Mouse (Mus musculus) kidney, postnatal 4 days (tissue): ENCODE data around the gene Cabp2.
"Not testable (repeated sequence)": the region's sequence is repeated elsewhere in the genome, so short reads cannot be mapped to it uniquely, and the experiment has no call there.

Experiments used
- DNase-seq, 2 experiments: peaks; one replicate each; pipeline ENCODE4 v3.0.0; 2021; ENCODE audit warnings: mixed read lengths in 2 of 2

Gene Cabp2

DNA sequence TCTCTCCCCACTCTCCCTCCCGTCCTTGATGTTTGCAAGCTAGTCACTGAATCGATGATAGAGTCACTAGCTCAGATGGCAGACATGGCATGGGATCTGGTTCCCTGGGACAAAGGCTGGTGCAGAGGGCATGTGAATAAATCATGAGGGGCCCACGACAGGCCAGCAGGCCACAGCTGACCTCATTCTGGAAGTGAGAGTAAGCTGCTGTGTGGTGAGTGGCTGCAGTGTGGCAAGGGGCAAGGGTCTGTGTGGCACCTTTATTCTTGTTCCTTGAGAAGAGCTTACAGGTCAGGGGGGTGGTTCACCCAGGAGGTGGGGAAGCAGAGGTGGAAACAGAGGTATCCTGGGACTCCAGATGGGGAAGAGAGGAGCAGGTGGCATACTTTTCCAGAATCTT lies at the start of gene Cabp2:
Cabp2 (plus strand) TSS at position 185 of the 400 bp plus-strand sequence.
- no peak for DNase-seq

GRCm38 (mm10) chr19:4032668-4033067 lies 48.7 kb upstream of the Cabp2 start:
- DNase-seq = no peak

- DNase-seq = no peak
Observed at GRCm38 (mm10) chr19:4033298-4033697, 48.1 kb upstream of the Cabp2 start.

GRCm38 (mm10) chr19:4033742-4034141 lies 47.6 kb upstream of the Cabp2 start:
- no peak for DNase-seq

DNA sequence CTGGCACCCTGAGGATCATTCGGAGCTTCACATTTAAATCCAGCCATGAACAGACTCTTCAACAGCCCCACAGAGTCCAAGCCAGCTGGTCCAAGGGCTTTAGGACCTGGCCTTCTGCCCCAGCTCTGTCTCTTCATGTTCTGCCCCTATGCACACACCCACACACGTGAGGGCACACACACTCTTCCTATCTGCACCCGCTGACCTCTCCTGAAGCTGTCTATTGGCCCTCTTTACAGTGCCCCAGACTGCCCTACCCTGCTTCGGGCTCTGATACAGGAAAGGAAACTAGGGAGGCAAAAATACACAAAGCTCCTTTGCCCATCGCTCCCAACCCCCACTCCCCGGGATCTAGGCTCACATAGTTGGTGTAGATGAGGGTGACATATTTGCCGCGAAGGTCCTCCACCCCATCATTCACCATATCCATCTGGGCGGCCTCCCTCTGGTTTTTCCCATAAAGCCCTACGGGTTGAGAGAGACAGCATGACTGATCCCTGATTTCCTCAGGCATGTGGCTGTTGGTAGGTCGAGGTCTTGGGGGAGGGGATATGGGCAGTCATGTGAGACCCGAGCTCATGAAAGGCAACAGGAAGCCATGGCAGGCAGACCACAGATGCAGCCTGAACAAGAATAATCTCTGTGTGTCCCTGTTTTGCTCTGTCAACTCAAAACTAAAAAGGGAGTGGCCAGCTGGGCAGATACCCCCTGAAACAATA lies 44.9 kb upstream of the Cabp2 start:
- DNase-seq = no peak

DNA sequence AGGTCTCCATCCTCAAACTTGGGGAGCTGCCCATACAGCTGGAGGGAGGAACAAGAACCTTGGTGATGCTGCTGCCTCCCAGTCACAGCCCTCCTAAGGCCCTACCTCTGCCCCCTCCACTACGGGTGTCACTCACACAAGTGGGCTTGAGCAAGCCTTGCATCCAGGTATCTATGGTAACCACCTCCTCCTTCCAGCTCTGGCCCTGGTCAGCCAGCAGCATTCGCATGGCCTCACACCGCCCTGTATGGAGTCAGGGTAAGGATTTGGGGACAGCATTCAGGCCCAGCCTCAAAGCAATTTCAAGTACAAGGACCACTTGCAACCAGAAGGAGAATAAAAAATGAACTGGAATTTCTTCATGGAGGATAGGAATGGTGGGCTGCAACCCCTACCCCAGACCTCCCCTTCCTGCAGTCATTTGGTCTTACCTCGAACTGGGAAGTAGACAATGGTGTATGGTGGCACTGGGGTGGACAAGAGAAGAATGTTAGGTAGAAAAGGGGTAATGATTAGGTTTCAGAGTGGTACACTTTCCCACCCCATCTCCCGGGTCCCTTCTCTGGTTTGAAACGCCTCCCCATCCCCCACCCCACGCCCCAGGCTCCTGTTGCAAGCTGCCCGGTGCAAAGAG lies 44.1 kb upstream of the Cabp2 start:
- DNase-seq = not testable (repeated sequence)

- peak; percentile 91 to 93 for DNase-seq
Observed at GRCm38 (mm10) chr19:4037788-4038232, 43.6 kb upstream of the Cabp2 start, which contains the start of gene Gstp1. Gstp1 (minus strand) TSS chr19:4037985.

DNA sequence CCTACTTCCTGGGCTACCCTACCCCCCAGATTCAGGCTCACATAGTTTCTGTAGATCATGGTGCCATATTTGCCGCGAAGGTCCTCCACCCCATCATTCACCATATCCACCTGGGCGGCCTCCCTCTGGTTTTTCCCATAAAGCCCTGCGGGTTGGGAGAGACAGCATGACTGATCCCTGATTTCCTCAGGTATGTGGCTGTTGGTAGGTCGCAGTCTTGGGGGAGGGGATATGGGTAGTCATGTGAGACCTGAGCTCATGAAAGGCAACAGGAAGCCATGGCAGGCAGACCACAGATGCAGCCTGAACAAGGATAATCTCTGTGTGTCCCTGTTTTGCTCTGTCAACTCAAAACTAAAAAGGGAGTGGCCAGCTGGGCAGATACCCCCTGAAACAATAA lies 40.4 kb upstream of the Cabp2 start:
- DNase-seq = not testable (repeated sequence)

DNA sequence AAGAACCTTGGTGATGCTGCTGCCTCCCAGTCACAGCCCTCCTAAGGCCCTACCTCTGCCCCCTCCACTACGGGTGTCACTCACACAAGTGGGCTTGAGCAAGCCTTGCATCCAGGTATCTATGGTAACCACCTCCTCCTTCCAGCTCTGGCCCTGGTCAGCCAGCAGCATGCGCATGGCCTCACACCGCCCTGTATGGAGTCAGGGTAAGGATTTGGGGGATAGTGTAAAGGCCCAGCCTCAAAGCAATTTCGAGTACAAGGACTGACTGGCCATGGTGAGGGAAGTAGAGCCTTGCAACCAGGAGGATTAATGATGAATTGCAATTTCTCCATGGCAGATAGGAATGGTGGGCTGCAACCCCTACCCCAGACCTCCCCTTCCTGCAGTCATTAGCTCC lies 39.9 kb upstream of the Cabp2 start:
- DNase-seq = not testable (repeated sequence)

GRCm38 (mm10) chr19:4042124-4042523 lies 39.3 kb upstream of the Cabp2 start:
- DNase-seq = peak; percentile 31 to 59

- not testable (repeated sequence) for DNase-seq
Observed at GRCm38 (mm10) chr19:4044109-4044508, 37.3 kb upstream of the Cabp2 start.

GRCm38 (mm10) chr19:4045966-4046865 lies 35.2 kb upstream of the Cabp2 start, which contains the start of gene Gstp2:
Gstp2 (minus strand) TSS chr19:4046023.
- DNase-seq = peak; percentile 79 to 86

DNA sequence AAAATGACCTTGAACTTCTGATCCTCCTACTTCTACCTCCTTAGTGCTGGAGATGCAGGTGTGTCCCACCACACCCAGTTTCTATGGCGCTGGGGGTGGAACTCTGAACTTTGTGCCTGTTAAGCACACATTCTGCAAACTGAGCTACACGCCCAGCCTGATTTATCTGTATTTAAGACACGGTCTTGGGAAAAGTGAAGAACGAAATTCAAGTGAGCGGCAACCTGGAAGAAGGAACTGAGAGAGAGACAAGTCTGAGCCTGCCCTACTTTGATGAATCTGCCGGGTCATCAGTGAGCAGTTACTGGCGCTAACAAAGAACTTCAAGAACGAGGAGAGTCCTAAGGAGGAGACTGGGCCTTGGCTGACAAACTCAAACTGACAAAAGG lies 34.5 kb upstream of the Cabp2 start:
- no peak for DNase-seq

DNA sequence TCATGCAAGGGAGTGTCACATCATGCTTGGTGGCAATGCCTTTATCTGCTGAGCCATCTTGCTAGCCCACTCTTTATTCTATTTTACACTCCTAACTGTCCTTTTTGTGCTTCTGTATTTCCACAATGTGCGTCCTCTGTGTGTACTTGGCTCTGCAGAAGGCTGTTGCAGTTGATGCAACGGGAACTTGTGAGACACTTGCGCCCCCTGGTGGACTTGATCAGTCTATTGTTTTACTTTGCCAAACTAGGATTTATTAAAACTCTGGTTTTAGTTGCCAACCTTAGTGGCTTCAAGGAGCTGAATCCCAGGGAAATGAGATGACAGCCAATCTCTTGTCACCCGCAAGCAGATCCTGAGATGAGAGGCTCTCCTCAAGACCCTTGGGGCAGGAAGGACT lies 33.5 kb upstream of the Cabp2 start:
- peak; percentile 92 for DNase-seq

- DNase-seq = not testable (repeated sequence)
Observed at GRCm38 (mm10) chr19:4049069-4049468, 32.3 kb upstream of the Cabp2 start.

- no peak for DNase-seq
Observed at GRCm38 (mm10) chr19:4051016-4051415, 30.4 kb upstream of the Cabp2 start.

DNA sequence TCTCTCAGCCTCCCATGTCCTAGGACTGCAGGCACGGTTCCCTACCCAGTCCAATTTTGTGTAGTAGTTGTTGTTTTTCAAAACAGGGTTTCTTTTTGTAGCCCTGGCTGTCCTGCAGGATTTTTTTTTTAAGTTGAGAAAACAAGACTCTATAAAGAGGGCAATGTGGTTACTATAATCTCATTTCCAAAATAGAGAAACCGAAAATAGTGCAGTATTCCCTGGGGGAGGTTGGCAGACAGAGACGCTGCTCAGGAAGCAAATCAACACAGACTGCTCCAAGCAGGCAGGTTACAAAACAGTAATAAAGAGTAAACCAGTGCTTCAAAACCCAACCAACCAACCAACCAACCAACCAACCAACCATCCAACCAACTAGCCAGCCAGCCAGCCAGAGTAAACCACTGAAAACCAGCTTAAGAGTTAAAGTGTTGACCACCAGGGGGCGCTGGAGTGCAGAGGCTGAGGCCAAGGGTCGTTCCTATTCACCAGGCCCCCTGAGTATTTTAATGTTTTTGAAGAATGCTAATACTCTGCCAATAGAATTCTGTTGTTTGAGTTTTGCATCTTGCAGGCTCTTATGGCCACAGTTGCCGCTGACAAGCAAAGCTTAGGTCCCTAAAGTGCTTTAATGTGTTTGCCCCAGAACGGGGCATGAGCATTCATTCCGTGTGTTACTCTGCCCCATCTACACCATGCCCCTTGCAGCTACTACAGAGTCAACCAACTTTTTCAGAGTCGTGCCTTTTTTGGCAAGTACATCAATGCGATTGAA lies 29.4 kb upstream of the Cabp2 start:
- peak; percentile 88 for DNase-seq

GRCm38 (mm10) chr19:4052516-4053030 lies 28.8 kb upstream of the Cabp2 start:
- no peak for DNase-seq

DNA sequence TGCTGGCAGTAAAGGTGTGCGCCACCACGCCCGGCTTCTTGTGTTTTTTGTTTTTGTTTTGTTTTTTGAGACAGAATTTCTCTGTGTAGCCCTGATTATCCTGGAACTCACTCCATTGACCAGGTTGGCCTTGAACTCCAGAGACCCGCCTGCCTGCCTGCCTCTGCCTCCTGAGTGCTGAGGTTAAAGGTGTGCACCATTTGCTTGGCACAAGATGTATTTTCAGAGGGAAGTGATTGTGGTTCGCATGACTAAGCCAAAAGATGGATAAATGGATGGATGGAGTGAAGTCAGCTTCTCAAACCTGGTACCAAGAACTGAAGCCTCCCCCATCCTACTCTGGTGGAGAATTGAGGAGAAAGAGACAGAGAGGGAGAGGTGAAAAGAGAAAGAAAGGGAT lies 26.8 kb upstream of the Cabp2 start:
- DNase-seq = no peak

GRCm38 (mm10) chr19:4055216-4055946 lies 26.0 kb upstream of the Cabp2 start:
- no peak for DNase-seq

- no peak for DNase-seq
Observed at GRCm38 (mm10) chr19:4055947-4056693, 25.3 kb upstream of the Cabp2 start.
